Mouse (Mus musculus) bone marrow macrophage, adult 2 months (primary cell): ENCODE results near the gene Nr1i2.
"Not testable (repeated sequence)": the region's sequence is repeated elsewhere in the genome, so short reads cannot be mapped to it uniquely, and the experiment has no call there.

ENCODE experiments used
- CTCF ChIP-seq: IDR thresholded peaks from 2 replicates; pipeline ENCODE4 v1.5.1; 2012; ENCODE audit warnings: low read depth, mild to moderate bottlenecking, low read length, moderate library complexity
- POLR2A ChIP-seq: IDR thresholded peaks from 2 replicates; pipeline ENCODE4 v1.6.1; 2012; ENCODE audit warnings: mild to moderate bottlenecking, low read depth, low read length, borderline replicate concordance

- not testable (repeated sequence) for TF ChIP-seq CTCF, POLR2A
Observed at GRCm38 (mm10) chr16:38338077-38338476, 43.5 kb upstream of the Nr1i2 start.
